Mouse (Mus musculus) T-cell, adult 2 months (primary cell): ENCODE data around the gene Gm49337.
"Not testable (repeated sequence)": the region's sequence is repeated elsewhere in the genome, so short reads cannot be mapped to it uniquely, and the experiment has no call there.

Source experiments
- DNase-seq: peaks from one replicate; pipeline ENCODE4 v3.0.0; 2022; ENCODE audit warnings: low spot score

Gene Gm49337

GRCm38 (mm10) chr4:116215895-116216605 lies 42.9 kb downstream of the Gm49337 start:
- DNase-seq, result no peak

- DNase-seq, result no peak
Observed at GRCm38 (mm10) chr4:116217046-116217445, 43.9 kb downstream of the Gm49337 start.

DNA sequence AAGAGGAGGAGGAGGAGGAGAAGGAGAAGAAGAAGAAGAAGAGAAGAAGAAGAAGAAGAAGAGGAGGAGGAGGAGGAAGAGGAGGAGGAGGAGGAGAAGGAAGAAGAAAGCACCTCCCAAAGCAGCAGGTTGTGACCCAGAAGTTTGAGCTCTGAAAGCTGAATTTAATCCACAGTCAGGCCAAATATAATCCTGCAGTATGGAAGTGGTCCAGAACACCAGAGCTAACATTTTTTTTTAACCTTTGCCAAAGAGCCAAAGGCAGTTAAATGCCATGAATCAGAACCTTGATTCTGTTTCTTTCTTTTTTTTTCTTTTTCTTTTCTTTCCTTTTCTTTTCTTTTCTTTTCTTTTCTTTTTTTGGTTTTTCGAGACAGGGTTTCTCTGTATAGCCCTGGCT lies 44.5 kb downstream of the Gm49337 start:
- DNase-seq, result not testable (repeated sequence)

- DNase-seq, result no peak
Observed at GRCm38 (mm10) chr4:116219056-116219455, 45.9 kb downstream of the Gm49337 start.

DNA sequence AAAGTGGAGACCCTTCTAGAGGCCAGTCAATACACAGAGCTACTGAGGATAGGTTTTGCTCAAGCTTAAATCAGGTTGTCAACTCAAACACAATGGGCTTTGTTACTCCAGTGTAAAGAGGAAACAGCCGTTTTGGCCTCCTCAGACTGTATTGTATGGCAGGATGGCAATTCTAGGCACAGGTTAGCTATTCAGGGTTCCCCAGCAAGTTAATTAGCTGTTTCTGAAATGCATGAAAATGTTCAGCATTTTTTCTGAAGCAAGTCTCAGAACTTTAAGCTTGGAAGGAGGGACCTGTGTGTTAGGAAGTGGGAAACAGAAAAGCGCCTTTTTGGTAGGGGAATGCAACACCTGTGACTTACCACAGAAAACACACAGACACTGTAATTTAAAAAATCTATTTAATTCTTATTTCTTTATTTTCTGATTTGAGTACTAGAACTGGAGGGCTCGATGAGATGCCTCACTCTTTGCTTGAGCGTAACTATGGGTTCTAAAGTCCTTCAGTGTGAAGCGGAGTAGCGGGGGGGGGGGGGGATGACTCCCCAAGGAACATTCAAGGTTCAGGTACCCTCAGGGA lies 47.0 kb downstream of the Gm49337 start:
- no peak for DNase-seq

DNA sequence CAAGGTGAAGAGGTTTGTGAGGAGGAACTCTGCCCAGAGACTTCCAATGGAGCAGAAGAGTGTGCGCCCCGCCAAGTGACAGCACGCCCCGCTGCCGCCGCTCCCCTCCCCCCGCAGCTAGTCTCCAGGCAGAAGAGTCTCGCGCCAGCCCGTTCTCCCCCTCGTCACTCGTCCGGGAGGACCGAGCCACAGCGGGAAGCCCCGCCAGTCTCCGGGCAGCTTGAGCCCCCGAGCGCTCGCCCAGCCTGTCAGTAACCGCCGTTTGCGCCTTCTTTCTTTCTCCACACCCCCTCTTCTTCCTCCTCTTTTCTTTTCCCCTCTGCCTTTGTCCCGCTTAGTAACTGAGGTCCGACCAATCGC lies 47.6 kb downstream of the Gm49337 start:
- no peak for DNase-seq

DNA sequence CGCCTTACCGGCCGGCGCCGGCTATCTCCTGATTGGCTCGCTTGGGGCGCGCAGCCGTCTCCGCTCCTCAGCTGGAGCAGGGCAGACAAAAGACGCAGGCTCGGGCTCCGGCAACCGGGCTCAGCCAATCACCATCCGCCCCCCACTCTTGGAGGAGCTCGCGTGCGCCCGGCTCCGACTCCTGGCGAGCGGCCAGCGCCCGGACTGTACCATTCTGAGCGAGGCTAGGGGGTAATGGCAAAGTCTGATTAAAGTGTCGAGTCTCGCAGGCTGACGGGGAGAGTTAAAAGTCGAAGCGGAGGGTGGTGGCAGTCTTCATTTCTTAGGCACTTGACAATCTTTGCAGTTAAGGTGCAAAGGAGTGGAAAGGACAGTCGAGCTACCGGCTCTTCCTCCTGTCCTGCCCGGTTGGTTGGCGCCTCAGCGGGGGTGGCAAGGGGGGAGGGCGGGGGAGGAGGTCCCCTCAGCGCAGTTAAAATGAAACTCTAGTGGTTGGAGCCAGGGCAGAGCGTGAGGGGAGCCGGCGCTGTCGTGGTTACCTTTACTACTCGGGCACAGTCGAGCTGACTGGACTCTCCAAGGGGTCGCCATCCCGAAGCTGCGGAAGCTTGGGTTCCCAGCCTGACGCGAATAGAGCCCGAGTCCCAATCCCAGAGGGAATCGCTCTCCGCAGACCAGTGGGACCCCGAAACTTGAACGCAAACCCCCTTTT lies 48.1 kb downstream of the Gm49337 start, which contains the start of gene Pik3r3:
Gene Pik3r3, plus strand, starts transcription at position 479 of the 712 bp plus-strand sequence.
- DNase-seq, result peak; percentile 98

GRCm38 (mm10) chr4:116221996-116222842 lies 49.0 kb downstream of the Gm49337 start:
- peak; percentile 27 for DNase-seq

GRCm38 (mm10) chr4:116222843-116223119 lies 49.6 kb downstream of the Gm49337 start:
- DNase-seq, result no peak

DNA sequence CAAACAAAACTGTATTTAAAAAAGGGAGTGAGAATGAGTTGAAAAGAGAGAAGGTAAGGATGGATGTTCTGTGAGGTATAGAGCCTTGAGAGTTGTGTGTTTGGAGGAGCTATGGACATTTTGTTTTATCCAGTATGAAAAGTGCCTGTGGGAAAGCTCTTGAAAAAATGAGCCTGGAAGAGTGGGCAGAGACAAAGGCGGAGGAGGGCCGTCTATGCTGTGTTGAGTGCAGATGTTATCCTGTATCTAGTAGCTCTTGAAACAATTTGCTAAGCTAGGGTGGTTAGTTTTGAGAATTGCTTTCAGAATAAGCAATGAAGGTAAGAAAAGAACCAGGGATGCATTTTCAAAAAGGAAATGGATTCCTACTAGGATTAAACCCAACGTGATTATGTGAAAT lies 70.2 kb downstream of the Gm49337 start:
- no peak for DNase-seq

DNA sequence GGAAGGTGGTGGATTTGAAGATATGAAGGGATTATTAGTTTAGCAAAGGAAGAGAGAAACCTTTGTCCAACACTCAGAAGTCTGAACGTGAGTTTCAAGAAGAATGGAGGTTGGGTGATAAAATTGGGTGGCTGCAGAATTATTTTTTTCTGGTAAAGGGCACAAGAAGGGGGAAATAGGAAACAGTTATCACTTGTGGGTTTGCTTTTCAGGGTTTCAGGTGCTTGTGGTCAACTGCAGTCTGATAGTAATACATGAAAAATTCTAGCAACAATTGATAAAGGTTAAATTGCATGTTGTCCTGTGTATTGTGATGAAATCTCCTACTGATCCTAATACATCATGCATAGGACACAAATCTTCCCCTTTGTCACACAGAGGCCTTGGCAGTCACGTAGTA lies 71.1 kb downstream of the Gm49337 start:
- no peak for DNase-seq

DNA sequence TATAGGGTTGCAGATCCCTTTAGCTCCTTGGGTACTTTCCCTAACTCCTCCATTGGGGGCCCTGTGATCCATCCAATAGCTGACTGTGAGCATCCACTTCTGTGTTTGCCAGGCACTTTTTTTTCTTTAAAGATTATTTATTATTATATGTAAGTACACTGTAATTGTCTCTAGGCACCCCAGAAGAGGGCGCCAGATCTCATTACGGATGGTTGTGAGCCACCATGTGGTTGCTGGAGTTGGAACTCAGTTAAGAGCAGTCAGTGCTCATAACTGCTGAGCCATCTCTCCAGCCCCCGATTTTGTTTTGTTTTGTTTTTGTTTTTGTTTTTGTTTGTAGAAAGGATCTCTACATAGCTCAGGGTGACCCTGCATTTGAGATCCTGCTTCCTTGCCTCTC lies 72.7 kb downstream of the Gm49337 start:
- DNase-seq, result peak; percentile 51

DNA sequence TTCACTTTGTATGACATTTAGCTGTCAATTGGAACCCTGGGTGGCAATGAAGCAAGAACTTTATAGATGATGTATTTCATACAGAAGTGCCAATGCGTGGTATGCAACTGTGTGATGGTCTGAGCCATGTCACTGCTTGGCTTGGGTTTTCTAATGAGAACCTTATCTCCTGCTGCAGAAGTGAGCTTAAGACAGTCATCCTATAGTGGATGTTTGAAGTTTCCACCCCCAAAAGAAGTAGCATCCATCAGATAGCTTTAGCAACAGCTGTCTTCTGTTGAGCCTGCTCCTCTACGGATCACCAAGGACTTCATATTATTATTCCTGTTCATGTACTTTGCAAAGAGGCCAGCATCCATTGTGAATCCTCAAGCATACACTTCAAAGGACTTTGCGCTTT lies 76.8 kb downstream of the Gm49337 start:
- no peak for DNase-seq

- no peak for DNase-seq
Observed at GRCm38 (mm10) chr4:116268220-116268619, 95.0 kb downstream of the Gm49337 start.

DNA sequence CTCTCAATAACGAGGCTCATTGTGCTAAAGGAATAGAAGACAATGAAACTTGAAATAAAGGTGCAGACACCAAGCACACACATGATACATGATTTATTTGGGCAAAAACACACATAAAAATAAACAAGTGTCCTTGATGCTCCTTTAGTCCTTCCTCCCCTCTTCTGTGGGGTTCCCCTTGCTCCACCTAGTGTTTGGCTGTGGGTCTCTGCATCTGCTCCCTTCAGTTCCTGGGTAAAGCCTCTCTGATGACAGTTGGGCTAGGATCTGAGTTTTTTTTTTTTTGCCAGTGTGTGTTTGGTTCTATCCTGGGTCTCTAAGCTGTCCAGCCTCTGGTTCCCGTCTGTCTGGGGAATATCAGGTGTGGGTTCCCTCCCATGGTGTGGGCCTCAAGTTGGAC lies 109.0 kb downstream of the Gm49337 start:
- DNase-seq, result no peak

- no peak for DNase-seq
Observed at GRCm38 (mm10) chr4:116291561-116291960, 118.4 kb downstream of the Gm49337 start.

- DNase-seq, result no peak
Observed at GRCm38 (mm10) chr4:116293296-116293695, 120.1 kb downstream of the Gm49337 start.

DNA sequence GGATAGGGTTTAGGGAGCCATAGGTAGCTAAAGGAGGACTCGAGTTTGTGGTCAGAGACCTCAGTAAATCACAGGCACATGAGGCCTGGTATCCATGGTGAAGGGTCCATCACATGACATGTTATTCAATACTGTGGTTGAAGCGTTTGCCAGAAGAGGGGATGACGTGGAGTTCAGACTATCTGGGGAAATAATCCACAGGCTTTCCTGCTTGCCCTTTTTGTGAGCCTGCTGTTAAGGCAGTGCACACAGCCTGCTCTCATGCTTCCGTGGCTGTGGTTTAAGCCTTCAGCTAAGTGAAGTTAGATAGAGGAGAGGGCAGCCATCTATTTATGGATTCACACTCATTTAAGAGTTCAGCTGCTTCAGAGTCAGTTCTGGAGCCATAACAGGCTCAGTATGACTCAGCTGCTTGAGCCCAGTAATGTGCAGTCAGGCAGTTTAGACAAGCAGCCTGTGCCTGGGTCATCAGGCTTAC lies 127.7 kb downstream of the Gm49337 start:
- DNase-seq, result no peak

DNA sequence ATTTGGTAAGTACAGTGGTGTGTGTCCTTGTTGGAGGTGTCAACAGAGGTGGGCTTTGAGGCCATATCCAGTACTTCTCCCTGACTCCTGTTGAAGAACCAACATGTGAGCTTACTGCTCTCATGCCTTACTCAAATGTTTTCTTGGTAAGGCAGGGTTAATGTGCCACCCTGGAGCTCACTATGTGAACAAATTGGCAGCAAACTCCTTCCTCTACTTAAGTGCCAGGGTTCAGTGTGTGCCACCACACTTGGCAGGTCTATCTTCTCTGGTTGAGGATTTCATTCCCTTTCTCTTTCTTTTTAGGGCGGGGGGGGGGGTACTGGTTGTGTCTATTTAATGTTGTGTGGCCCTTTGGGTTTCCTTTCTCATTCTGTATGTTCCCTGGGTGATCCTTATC lies 131.4 kb downstream of the Gm49337 start:
- no peak for DNase-seq

GRCm38 (mm10) chr4:116317575-116317974 lies 144.4 kb downstream of the Gm49337 start:
- DNase-seq, result no peak

DNA sequence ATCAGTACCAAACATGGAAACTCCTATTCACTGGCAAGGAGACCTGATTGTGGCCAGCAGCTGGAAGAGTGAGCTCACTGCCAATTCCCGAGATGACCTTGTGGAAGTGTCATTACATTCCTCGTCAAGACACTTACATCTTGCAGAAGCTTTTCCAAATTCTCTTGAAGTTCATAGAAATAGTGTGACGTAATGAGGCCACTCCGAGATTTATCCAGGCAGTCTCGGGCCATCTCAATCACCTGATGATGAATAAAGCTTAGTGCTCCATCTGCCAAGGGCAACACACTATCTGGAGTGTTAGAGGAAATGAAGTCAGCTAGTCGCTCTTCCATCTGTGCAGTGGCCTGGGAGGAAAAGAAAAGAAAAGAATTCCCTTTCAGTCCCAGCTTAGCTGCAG lies 148.9 kb downstream of the Gm49337 start:
- DNase-seq, result no peak

DNA sequence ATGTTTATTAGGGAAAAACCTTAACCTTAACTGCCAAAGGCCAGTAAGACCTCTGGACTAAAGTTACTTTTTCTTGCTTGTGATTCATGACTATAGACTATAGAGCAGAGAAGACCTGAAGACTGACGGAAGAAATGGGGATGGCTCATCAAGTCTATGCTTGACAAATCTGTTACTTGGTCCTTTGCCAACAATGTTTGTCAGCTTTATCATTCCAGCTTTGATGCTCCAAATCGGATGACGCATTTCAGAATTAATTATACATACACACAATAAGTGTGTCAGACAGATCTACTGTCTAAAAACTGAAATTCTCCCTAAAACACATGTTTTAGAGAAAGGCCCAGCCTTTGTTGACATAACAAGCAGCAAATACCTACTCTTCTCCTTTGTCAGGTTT lies 156.1 kb downstream of the Gm49337 start:
- no peak for DNase-seq

DNA sequence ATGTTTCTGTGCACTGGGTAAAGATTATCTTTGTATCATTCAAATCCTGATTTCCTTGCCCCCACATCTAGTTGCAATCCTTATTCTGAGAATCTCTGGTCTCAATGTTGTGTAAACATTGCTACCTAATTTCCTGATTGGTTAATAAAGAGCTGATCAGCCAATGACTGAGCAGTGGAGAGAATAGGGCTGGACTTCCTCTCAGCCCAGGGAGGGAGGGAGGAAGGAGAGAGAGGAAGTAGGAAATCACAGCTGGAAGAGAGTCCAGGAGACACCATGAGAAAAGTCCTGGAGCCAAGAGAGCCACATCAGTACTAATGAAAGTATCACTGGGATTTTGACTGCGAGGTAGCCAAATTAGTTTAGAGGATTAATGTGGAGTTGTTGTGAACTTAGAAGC lies 163.1 kb downstream of the Gm49337 start:
- DNase-seq, result no peak
